17 mouse cellular contexts compared by ENCODE assay signal in the genomic region with DNA sequence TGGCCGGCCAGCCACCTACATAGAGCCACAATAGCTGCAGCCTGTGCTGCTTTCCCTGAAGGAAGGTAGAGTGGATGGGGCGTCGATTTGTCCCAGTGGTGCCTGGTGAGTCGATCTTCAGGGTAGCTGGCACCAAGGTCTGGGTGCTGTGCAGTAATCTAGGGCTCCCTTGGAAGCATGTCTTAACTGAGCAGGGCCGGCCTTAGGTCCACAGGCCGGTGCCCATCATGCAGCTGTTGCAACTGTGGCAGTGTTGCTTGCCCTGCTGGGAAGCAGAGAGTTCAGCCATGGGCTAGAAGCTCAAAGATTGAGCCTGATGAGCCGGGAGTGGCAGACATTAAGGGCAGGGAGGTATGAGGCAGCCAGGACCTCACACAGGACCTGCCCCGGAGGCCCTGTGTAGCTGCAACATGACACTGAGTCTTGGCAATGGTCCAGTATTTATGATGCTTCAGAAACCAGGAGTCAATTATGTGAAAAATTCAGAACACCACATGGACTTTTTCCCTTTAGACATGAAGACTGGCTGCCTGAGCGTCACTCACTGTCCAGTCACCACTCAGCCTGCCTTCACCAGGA.
DNase-seq lines count a peak whose midpoint lies in the region; ATAC-seq and TF ChIP-seq lines count a peak whose summit lies in the region.
"Had no signal": no experiment of that assay in that cellular context is flagged by ENCODE, and none has a peak within 500 bp of the region (broad histone marks: within the 10 kb centered on the region; RNA-seq: fewer than 3 reads in every experiment).

No protein-coding gene starts in this region.

- H3K36me3 ChIP-seq in hindbrain, embryonic 12.5 days = no peaks in the 10 kb centered on the region
- no peaks in the 10 kb centered on the region for H3K36me3 ChIP-seq in hindbrain, embryonic 14.5 days (replicated peaks; ENCODE audit: control insufficient read depth, insufficient read depth)
- H3K36me3 ChIP-seq in intestine, embryonic 14.5 days (ENCODE audit: control insufficient read depth, insufficient read depth, low read length) = no peaks in the 10 kb centered on the region

- no peak for DNase-seq in hindbrain, embryonic 14.5 days (ENCODE audit: low spot score)
- DNase-seq in retina, postnatal 1 day = peak; percentile 45
- no peak for DNase-seq in retina, embryonic 14.5 days (ENCODE audit: low spot score)
- peak; percentile 49 for DNase-seq in intestine, embryonic 14.5 days (ENCODE audit: low spot score)
- no peak for DNase-seq in layer of hippocampus, adult 2 months (ENCODE audit: low spot score in 2 of 2)
- no peak for DNase-seq in right cerebral cortex, adult 2 months (ENCODE audit: low spot score in 2 of 2)
- DNase-seq in left cerebral cortex, postnatal 25 days (ENCODE audit: low spot score in 2 of 2) = no peak
- DNase-seq: adrenal gland, adult 2 months; cerebellum, postnatal 14 days; heart, adult 18-20 months; heart, postnatal 14 days; kidney, adult 8-10 months; left cerebral cortex, postnatal 4 days; lung, postnatal 14 days; thymus, postnatal 25 days had no signal

- H3K9me3 ChIP-seq in hindbrain, embryonic 12.5 days (replicated peaks) = no peaks in the 10 kb centered on the region
- H3K9me3 ChIP-seq in hindbrain, embryonic 14.5 days (ENCODE audit: control insufficient read depth, low read length) = no peaks in the 10 kb centered on the region
- H3K9me3 ChIP-seq in intestine, embryonic 14.5 days (ENCODE audit: control insufficient read depth, low read length) = no peaks in the 10 kb centered on the region

- peak; percentile 46; the same call in 1 of the 2 replicates for ATAC-seq in hindbrain, embryonic 12.5 days (ENCODE audit: low FRiP score)
- no peak for ATAC-seq in hindbrain, embryonic 14.5 days (ENCODE audit: low FRiP score)
- no peak for ATAC-seq in intestine, embryonic 14.5 days (replicated peaks; ENCODE audit: low FRiP score, low TSS enrichment, low read depth)
- ATAC-seq: CD4-positive, CD25-positive, alpha-beta regulatory T cell, adult 4 months had no signal

- H3K9ac ChIP-seq in hindbrain, embryonic 12.5 days = no peak overlapping the region
- H3K9ac ChIP-seq in hindbrain, embryonic 14.5 days = no peak overlapping the region
- H3K9ac ChIP-seq in intestine, embryonic 14.5 days (ENCODE audit: low read length) = no peak overlapping the region

- peaks cover 9% of the 10 kb centered on the region; the same call in 1 of the 2 replicates for H3K4me1 ChIP-seq in hindbrain, embryonic 12.5 days
- H3K4me1 ChIP-seq in hindbrain, embryonic 14.5 days (replicated peaks; ENCODE audit: control insufficient read depth, insufficient read depth, low read length) = no peaks in the 10 kb centered on the region
- peaks cover 6% of the 10 kb centered on the region; the same call in 1 of the 2 replicates for H3K4me1 ChIP-seq in intestine, embryonic 14.5 days (replicated peaks; ENCODE audit: control insufficient read depth, insufficient read depth, low read length)

- H3K27me3 ChIP-seq in hindbrain, embryonic 12.5 days = no peaks in the 10 kb centered on the region
- H3K27me3 ChIP-seq in hindbrain, embryonic 14.5 days (ENCODE audit: control insufficient read depth, insufficient read depth, low read length) = no peaks in the 10 kb centered on the region
- H3K27me3 ChIP-seq in intestine, embryonic 14.5 days (replicated peaks; ENCODE audit: control insufficient read depth, insufficient read depth, low read length) = no peaks in the 10 kb centered on the region

- no peak for TF ChIP-seq CTCF in layer of hippocampus, adult 2 months (conservative IDR thresholded peaks at IDR 0.05)

- no peak overlapping the region for H3K4me3 ChIP-seq in hindbrain, embryonic 12.5 days
- no peak overlapping the region for H3K4me3 ChIP-seq in hindbrain, embryonic 14.5 days (replicated peaks; ENCODE audit: low read length)
- H3K4me3 ChIP-seq in intestine, embryonic 14.5 days (ENCODE audit: low read depth, low read length) = no peak overlapping the region
- H3K4me3 ChIP-seq in layer of hippocampus, adult 2 months = no peak overlapping the region

- no peak overlapping the region for H3K4me2 ChIP-seq in hindbrain, embryonic 12.5 days (replicated peaks)
- H3K4me2 ChIP-seq in hindbrain, embryonic 14.5 days (replicated peaks) = no peak overlapping the region
- no peak overlapping the region for H3K4me2 ChIP-seq in intestine, embryonic 14.5 days (ENCODE audit: low read length)

- H3K27ac ChIP-seq in hindbrain, embryonic 12.5 days = no peak overlapping the region
- H3K27ac ChIP-seq in hindbrain, embryonic 14.5 days = no peak overlapping the region
- no peak overlapping the region for H3K27ac ChIP-seq in intestine, embryonic 14.5 days (ENCODE audit: low read depth)
- H3K27ac ChIP-seq in layer of hippocampus, adult 2 months = no peak overlapping the region

- intact Hi-C loops in left cerebral cortex, postnatal 25 days (cut with DNase I) = no loop called here

- WGBS in hindbrain, embryonic 12.5 days = 73% methylated on average over 9 of the region's 9 CpGs
- WGBS in hindbrain, embryonic 14.5 days = 83% methylated on average over 9 of the region's 9 CpGs
- WGBS in intestine, embryonic 14.5 days = 72% methylated on average over 9 of the region's 9 CpGs

Comparison
In these comparisons a context has a peak if more than half of its experiments do, and no peak if none do; other contexts are left out.
1. DNase-seq: peak in retina, postnatal 1 day (single experiment) and intestine, embryonic 14.5 days (single experiment); none in hindbrain, embryonic 14.5 days (single experiment), retina, embryonic 14.5 days (single experiment), layer of hippocampus, adult 2 months (0 of 2), right cerebral cortex, adult 2 months (0 of 2) and left cerebral cortex, postnatal 25 days (0 of 2).